Mouse (Mus musculus): Measurements from ENCODE around the gene Arl6ip4. TPM values are rescaled to one million over a fixed set of nuclear protein-coding genes. Genes with fewer than 3 reads are reported as not detected.

Gene Arl6ip4
- total RNA-seq (2023; ENCODE audit: inconsistent age): 33.3 to 55.2 TPM (median 41.2 TPM) in 4 replicates

GRCm38 (mm10) chr5:124115990-124116845 is at the start of gene Arl6ip4:
Gene Arl6ip4, plus strand, starts transcription at chr5:124116089.

GRCm38 (mm10) chr5:124095596-124096232 is 20.2 kb upstream of the Arl6ip4 start, which contains the start of gene Abcb9:
Gene Abcb9, minus strand, starts transcription at chr5:124095798.

GRCm38 (mm10) chr5:124111742-124112497 is 4.0 kb upstream of the Arl6ip4 start, which contains the start of gene Ogfod2:
Gene Ogfod2, plus strand, starts transcription at chr5:124112297.

Other genes starting within 250 kb of the Arl6ip4 start
- not detected in 4 replicates for gene Hcar1, start 236.1 kb upstream of the Arl6ip4 start, total RNA-seq (2023; ENCODE audit: inconsistent age)
- 37.5 to 42.3 TPM (median 39.0 TPM) in 4 replicates for gene Denr, start 208.9 kb upstream of the Arl6ip4 start, total RNA-seq (2023; ENCODE audit: inconsistent age)
- gene Gm43518, start 188.7 kb upstream of the Arl6ip4 start, total RNA-seq (2023; ENCODE audit: inconsistent age): 2.8 TPM in 1 of 4 replicates, not detected in the others
- gene Ccdc62, start 185.4 kb upstream of the Arl6ip4 start, total RNA-seq (2023; ENCODE audit: inconsistent age): 3.5 to 9.7 TPM (median 4.5 TPM) in 4 replicates
- gene Hip1r, start 142.5 kb upstream of the Arl6ip4 start, total RNA-seq (2023; ENCODE audit: inconsistent age): 268 to 274 TPM (median 271 TPM) in 4 replicates
- 128 to 156 TPM (median 139 TPM) in 4 replicates for gene Vps37b, start 83.8 kb upstream of the Arl6ip4 start, total RNA-seq (2023; ENCODE audit: inconsistent age)
- 2.9 to 3.4 TPM (median 3.2 TPM) in 4 replicates for gene Abcb9, start 20.3 kb upstream of the Arl6ip4 start, total RNA-seq (2023; ENCODE audit: inconsistent age)
- gene Ogfod2, start 3.8 kb upstream of the Arl6ip4 start, total RNA-seq (2023; ENCODE audit: inconsistent age): 19.8 to 21.8 TPM (median 21.2 TPM) in 4 replicates
- 57.6 to 60.2 TPM (median 58.2 TPM) in 4 replicates for gene Pitpnm2, start 133.7 kb downstream of the Arl6ip4 start, total RNA-seq (2023; ENCODE audit: inconsistent age)
- gene Mphosph9, start 211.9 kb downstream of the Arl6ip4 start, total RNA-seq (2023; ENCODE audit: inconsistent age): 22.6 to 34.6 TPM (median 30.4 TPM) in 4 replicates
- gene 2810006K23Rik, start 212.0 kb downstream of the Arl6ip4 start, total RNA-seq (2023; ENCODE audit: inconsistent age): 4.7 to 7.1 TPM (median 6.1 TPM) in 4 replicates
- 98.9 to 113 TPM (median 107 TPM) in 4 replicates for gene Cdk2ap1, start 247.0 kb downstream of the Arl6ip4 start, total RNA-seq (2023; ENCODE audit: inconsistent age)

Data from B cell, adult (primary cell).